Mouse (Mus musculus) inflammation-experienced regulatory T-cells, adult 6 months (primary cell): ENCODE results near the gene Gata2. TPM values are rescaled to one million over a fixed set of nuclear protein-coding genes. Genes with fewer than 3 reads are reported as not detected.

ENCODE experiments used
- ATAC-seq: one replicate; pipeline ENCODE4 v1.8.0; 2017
- polyA plus RNA-seq, 3 experiments: library from polyadenylated mRNA; unstranded; fragments of 100-300 nt; shearing (Covaris generic); gene quantifications; one replicate each; pipeline ENCODE4 v1.2.1; 2017

Gata2 gene
- polyA plus RNA-seq, 3 experiments from 2014 or later, result not detected

DNA sequence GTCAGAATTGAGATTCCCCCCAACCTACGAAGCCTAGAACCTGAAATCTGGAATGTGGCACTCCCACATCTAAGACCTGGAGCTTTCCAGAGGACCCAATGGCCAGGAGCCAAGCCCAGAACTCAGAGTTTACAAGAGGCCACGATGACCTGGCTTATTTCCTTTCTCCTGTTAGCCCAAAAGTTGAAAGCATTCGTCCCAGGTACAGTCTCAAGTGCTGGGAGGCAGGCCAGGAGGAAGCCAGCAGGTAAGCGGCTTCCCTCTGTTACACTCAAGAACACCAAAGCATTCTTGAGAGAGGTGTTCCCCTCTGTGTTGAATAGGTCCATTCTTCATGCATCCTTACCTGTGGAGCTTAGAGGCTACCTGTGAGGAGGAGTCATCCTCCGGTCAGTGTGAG is 15.8 kb downstream of the Gata2 start:
- ATAC-seq, result no peak

DNA sequence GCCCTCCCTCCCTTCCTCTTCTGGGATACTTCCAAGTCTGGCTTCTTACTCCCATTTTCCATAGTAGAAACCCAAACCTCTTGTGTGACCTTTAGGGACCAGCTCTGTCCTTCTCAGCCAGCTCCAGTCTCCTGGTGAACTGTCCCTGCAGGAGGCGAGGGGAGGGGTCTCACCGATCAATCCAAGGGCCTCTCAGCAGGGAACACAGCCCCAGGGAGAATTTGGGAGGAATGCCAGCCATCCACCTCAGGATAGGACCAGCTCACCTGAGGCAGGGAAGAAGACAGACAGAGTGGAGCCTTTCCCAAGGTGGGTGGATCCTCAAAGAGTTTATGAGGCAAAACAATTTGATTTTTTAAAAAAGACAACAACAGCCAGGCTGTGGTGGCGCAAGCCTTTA is 16.5 kb downstream of the Gata2 start:
- ATAC-seq, result no peak

DNA sequence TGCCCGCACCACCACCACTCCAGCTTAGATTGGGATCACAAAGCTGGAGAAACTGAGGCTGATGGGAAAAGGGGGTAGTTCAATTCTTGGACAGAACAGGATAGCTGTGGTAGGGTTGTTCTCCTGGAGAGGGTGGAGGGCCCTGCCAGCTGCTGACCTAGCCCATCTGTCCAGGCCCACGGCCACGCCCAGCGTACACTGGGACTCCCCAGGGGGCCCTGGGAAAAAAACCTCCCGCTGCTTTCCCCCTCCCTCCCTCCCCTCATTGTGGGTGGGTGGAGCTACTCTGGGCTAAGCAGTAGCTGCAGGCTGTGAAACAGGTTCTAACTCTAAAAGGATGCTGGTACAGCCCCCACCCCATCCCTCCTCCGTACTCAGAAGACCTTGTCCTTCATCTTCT is 22.1 kb downstream of the Gata2 start:
- ATAC-seq, result no peak

DNA sequence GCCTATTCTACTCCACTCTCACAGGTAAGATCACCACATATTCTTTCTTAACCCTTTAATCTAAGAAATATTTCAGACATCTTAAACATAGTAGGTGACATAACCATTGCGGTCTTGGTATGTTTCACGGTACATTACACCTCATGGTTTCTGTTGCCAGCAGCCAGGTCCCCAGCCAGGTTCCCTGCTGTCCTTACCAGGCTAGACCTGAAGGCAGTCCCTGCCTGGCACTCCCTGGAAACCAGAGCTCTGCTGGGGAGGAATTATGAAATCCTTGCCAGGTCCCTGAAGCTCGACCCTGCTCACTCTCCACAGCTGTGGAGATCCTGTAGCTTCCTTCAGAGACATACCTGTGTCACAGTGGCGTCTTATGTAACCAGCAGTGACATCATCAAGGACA is 22.5 kb downstream of the Gata2 start:
- ATAC-seq, result no peak

DNA sequence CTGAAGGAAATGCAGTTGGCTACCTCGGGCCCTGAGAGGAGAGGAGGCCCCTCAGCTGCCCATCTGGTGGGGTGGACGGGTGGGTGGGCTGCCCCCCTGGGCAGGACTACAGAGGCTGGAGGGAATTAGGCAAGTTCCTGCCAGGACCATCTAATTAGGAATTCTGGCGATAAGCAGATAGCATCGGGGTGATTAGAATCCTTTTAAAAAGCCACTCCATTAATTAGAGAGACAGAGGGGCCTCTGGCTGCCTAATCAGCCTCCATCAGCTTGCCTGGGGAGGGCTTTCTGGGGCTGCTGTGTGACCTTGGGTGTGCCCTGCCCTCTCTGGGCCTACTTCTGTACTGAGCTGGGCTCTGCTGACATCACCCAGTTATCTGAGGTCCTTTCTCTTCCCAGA is 25.4 kb downstream of the Gata2 start:
- no peak for ATAC-seq

DNA sequence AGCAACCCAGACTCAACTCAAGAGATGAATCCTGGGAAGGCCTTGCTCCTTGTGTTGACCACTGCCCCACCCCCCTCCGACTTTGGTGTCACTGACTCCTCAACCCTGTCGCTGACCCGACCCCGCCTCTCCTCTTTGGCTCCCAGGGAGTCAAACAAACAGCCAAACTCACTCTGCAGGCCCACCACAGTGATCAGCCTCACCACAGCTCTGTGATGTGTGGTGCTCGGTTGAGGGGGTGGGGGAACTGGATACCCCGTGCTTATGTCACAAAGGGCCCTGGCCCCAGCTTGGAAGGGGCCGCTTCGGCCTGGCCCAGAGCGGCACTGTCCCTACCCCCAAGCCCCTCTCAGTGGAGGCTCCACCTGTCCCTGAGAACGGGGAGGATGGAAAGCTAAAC is 28.3 kb downstream of the Gata2 start, which contains the start of gene Dnajb8:
TSS of gene Dnajb8 (plus strand) at position 301 of the 400 bp plus-strand sequence.
- no peak for ATAC-seq

DNA sequence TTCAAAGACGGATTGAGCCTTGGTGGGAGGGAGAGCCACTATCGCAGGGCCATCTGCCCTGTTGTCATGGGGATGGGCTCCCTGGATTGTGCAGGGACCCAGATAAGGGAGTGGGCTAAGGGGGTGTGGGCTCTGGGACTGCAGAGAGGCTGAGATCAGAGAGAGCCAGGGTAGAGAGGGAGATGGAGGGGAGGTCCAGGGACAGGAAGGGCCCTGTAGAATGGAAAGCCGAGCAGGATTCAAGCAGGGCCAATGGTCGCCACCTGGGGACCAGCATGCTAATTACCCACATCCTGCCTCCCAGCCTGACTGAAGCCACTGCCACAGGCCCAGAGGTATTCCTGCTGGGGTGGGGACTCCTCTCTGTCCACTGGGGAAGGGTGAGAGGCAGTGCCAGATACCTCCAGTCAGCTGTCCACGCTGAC is 32.9 kb downstream of the Gata2 start:
- no peak for ATAC-seq

DNA sequence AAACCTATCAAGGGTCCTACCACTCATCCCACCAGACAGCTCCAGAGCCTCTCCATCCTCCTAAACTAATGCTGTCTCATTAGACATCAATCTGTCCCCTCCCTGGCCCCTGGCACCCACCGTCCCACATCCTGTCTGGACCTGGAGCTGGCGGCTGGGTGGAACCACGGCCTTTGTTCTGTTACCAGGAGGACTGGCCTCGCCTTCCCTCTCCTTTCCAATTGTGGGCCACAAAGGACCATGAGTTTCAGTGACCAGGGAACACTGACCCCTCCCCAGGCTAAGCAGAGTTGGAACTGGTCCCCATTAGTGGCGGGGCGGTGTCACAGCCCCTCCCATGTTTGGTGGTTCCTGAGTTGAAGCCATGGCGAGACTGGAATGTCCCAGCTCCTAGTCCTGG is 33.8 kb downstream of the Gata2 start:
- no peak for ATAC-seq

DNA sequence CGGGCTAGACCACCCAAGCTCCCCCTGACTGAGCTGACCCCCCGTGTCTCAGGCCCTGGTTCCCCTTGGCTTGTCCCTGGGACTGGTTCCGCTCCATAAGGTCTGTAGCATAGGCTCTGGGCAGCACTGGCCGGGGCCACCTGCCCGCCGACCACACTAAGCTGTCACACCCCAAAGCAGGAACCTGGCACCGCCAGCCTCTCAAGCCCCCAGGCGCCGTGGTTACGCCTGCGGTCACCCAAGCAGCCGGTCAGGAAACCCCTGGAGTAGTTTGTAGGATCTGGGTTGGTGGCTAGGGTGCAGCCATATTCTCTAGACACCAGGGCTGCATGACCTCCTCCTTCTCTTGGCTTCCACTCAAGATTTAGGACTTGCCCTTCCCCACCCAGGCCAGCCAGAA is 35.5 kb downstream of the Gata2 start:
- ATAC-seq, result no peak

DNA sequence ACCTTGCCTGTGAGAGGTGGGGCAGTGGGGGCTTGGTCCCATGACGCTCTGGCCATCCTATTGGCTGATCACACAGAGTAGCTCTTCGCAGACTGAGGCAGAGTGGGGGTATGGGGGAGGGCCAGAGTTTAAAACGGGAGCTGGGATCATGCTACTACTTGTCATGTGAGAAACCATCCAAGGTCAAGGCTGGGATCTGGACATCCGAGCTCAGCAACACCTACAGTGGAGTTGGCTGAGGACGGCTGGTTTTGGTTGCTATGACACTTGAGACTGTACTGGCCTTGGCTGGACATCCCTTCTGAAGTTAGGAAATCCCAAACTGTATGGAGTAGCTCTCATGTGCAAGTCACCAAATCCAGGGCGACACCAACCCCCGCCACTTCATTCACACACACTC is 38.1 kb downstream of the Gata2 start:
- ATAC-seq, result no peak

DNA sequence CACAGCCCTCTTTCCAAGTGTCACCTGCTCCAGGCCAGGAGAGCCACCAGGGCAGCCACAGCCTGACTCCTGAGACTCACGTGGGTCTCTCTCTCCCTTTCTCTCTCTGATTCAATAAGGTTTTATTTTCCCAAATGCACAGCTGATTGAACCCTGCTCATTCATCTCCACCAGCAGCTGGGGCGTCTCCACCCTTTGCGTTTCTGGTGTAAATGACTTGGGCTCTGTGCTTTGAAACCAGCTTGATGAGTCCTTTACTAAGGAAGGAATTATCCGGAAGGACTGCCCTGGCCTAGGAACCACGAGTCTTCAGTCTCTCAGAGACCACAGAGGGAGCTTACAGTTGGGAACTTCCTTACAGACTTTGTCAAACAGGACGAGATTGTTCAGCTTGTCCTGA is 38.5 kb downstream of the Gata2 start:
- no peak for ATAC-seq

DNA sequence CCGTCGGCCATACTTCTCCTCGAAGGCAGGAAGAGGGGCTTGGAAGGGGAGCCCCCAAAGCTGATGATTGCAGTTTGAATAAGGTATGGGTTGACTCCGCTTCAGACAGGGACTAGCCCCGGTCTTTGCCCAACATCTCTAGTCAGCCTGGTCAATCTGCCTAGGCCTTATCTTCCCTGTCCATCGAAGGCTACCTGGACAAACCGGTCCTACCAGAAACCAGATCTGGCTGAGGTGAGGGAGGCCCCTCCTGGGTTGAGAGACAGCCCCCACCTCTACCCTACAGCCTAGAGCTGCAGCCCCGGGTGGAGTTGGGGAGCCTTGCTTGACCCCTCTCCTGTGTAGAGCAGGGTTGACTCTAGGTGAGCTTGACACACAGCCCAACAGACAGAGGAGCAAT is 40.3 kb downstream of the Gata2 start:
- no peak for ATAC-seq

DNA sequence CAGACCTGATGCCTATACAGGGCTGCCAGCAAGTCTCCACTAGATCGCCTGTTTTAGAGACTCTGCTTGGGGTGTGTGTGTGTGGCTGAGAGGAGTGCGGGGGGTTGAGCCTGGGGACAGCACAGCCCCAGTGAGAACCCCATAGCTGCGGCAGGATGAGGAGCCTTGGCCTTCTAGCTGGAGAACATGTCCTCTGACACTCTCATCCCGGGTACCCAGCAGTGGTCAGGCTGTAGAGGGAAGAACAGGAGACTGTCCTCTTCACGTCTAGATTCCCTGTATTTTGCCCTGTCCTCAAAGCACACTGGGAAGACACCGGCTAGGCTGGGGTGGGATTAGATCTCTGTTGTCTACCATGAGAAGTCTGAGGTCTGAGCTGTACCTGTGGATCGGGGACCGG is 41.8 kb downstream of the Gata2 start:
- no peak for ATAC-seq

DNA sequence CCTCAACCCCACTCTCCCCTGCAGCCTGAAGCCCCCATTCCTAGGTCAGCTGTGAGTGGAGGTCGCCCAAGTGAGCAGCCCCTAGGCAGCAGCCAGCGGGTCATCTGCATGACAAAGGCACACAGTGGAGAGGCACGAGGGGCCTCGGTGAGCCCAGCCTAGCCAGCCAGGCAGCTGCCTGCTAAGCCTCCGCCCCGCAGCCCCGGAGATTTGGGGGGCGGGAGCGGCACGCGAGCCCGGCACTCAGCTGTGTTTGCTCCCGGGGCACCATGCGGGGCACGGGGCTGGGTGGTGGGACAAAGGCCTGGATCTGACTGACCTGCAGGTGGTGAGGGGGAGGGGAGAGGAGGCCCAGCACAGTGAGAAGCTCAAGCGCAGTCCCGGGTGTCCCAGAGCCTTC is 42.3 kb downstream of the Gata2 start:
- no peak for ATAC-seq

DNA sequence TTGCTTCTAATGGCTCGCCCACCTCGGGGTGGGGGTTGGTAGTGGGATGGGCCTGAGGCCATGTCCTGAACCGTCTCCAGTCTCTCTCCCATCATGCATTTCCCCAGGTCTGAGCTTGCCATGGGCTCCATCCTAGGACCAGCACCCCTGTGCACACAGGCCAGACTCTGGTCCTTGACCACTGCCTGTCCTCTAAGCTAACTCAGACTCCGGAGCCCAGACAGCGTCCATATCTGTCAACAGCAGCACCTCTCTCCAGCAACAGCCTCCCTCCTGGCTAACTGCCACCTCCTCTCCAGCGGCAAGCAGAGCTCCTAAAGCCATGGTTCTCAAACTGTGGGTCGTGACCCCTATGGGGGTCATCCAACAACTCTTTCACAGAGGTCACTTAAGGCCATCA is 42.8 kb downstream of the Gata2 start:
- ATAC-seq, result no peak

DNA sequence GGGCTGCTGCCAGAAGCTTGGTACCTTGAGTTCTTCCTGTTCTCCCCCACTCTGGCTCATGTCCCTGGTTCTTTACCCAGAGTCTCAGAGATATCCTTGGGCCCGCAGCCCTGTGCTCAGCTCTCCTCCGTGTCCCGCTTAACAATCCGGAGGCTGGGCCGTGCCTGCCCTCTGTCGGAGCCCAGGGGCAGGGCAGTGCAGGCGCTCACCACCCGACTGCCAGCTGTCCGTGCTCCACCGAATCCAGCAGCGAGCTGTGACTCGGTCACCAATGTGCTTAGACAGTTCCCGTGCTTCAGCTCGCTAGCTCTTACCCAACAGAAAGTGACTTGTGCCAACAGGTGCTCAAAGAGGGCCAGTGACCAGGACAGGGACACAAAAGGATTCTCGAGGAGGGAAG is 48.9 kb downstream of the Gata2 start:
- no peak for ATAC-seq

DNA sequence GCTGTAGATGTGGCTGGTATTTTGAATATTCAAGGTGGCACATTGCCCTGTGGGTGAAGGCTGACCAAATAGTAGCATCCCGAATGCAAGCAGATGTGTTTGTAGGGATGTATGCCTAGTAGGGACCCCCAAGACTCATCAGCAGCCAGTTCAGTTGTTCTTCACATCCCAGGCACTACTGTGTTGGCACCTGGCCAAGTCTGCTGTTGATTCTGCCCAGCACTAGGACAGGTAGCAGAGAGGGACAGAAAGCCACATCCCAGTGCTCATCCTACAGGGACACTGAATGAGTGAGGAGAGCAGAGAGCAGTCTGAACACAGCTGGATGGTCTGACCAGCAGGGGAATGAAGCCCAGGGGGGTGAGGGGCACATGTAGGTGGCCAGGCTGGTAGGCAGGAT is 55.5 kb downstream of the Gata2 start:
- ATAC-seq, result no peak

DNA sequence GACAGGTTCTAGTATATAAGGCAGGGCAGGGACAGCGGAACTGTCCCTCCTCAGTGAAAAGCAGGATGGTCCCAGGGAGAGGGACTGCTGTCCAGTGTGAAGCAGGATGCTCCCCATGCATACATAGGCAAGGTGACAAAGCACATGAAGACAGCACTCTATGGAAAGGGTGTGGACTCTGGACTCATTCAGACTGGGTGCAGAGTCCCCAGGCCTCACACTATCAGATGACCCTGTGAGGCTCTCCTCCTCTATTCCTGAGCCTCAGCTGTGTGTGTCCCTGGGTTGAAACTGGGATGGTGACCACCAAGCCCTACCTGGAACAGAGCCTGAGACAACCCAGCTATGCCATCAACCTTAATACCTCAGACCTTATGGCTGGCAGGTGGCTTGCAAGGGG is 57.7 kb downstream of the Gata2 start:
- ATAC-seq, result no peak

DNA sequence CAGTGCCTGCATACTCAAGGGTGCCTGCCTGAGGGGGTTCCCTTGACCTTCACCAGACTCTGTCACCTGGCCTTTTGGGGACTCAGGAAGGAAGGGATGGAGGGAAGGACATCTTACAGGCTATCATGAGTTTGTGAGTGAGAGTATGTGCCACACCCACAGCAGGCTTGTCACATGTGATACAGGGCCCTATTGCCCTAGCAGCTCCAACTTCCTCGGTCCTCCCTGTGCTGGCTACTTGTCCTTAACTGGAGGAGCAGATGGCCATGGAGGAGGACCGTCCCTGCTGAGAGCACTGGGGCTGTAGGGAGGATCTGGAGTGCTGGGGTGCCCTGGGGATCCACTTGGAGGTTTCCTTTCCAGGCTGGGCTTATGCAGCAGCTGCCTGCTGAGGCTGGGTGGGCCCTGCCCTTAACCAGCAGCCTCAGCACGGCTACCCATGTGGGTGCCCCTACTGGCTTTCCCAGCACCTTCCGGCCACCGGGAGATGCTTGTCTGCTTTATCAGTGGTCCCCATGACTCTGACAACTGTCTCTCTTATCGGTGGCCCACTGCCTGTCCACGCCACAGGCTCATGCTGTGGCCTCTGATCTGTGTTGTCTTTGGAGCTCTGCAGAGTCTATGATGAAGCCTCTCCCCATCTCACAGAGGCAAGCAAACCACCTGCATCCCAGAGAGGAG is 58.2 kb downstream of the Gata2 start:
- ATAC-seq, result no peak

DNA sequence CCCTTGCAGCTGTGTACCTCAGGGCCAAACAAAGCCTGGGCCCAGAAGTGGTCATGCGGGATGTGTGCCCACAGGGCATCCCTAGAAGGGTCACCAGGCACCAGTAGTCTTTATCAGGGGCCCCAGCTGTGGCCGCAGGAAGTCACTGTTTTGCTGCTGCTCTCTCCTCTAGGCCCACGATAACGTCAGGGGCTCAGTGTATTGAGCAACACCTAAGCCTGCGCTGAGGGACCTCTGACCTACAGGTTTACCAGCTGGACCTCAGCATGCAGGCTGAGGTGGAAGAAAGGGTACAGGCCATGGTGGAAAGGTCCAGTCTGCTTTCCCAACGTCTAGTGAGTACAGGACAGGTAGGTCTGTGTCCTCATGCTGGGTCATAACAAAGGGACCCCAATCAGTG is 60.4 kb downstream of the Gata2 start:
- no peak for ATAC-seq

DNA sequence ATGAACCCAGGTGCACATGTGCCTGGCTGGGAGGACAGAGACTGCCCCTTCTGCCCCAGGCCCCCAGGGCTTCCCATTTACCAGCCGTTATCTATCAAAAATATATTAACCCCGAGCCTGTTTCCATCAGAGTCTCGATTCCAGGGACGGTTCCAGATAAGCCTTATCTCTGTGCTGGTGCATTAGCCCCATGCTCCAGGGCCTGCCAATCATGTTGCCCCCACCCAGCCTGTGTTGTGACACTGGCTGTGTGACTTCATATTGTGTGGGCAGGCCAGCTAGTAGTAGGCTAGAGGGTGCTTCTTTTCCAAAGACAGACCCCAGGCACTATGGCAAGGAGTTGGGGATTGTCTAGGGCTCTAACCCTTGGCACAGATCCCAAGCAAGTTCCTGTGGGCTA is 61.7 kb downstream of the Gata2 start:
- no peak for ATAC-seq
